Mouse (Mus musculus) layer of hippocampus, adult 11-12 months (tissue): ENCODE data around the gene Irx2.

Experiments used
- DNase-seq: peaks from one replicate; pipeline ENCODE4 v3.0.0; 2022; ENCODE audit warnings: low spot score

The Irx2 gene

GRCm38 (mm10) chr13:72628462-72628916, at the start of gene Irx2:
Irx2 (plus strand) TSS chr13:72628820.
- DNase-seq = no peak

- no peak for DNase-seq
Measured at GRCm38 (mm10) chr13:72581276-72581675, 47.3 kb upstream of the Irx2 start.

GRCm38 (mm10) chr13:72592526-72592925, 36.1 kb upstream of the Irx2 start:
- no peak for DNase-seq

GRCm38 (mm10) chr13:72593310-72593709, 35.3 kb upstream of the Irx2 start:
- no peak for DNase-seq

GRCm38 (mm10) chr13:72593710-72594111, 34.9 kb upstream of the Irx2 start:
- no peak for DNase-seq

- no peak for DNase-seq
Measured at GRCm38 (mm10) chr13:72599254-72599653, 29.4 kb upstream of the Irx2 start.

- DNase-seq = no peak
Measured at GRCm38 (mm10) chr13:72608706-72609105, 19.9 kb upstream of the Irx2 start.

- DNase-seq = no peak
Measured at GRCm38 (mm10) chr13:72610277-72610676, 18.3 kb upstream of the Irx2 start.

GRCm38 (mm10) chr13:72623926-72624846, 4.4 kb upstream of the Irx2 start:
- no peak for DNase-seq

- no peak for DNase-seq
Measured at GRCm38 (mm10) chr13:72624847-72625170, 3.8 kb upstream of the Irx2 start.

GRCm38 (mm10) chr13:72625236-72625950, 3.2 kb upstream of the Irx2 start:
- DNase-seq = no peak

- DNase-seq = no peak
Measured at GRCm38 (mm10) chr13:72627391-72628321, 964 bp upstream of the Irx2 start.

GRCm38 (mm10) chr13:72628935-72629631, 463 bp downstream of the Irx2 start:
- no peak for DNase-seq

- no peak for DNase-seq
Measured at GRCm38 (mm10) chr13:72629806-72630205, 1.2 kb downstream of the Irx2 start.

- no peak for DNase-seq
Measured at GRCm38 (mm10) chr13:72630501-72631372, 2.1 kb downstream of the Irx2 start.

GRCm38 (mm10) chr13:72631373-72632021, 2.9 kb downstream of the Irx2 start:
- no peak for DNase-seq

- DNase-seq = no peak
Measured at GRCm38 (mm10) chr13:72632361-72632760, 3.7 kb downstream of the Irx2 start.

GRCm38 (mm10) chr13:72633097-72633496, 4.5 kb downstream of the Irx2 start:
- no peak for DNase-seq

- DNase-seq = no peak
Measured at GRCm38 (mm10) chr13:72634752-72635315, 6.2 kb downstream of the Irx2 start.
